Mouse (Mus musculus) hindbrain, embryonic 10.5 days (tissue): ENCODE results near the gene Atp7a. TPM values are rescaled to one million over a fixed set of nuclear protein-coding genes. Genes with fewer than 3 reads are reported as not detected.
"Not testable (repeated sequence)": the region's sequence is repeated elsewhere in the genome, so short reads cannot be mapped to it uniquely, and the experiment has no call there.

Experiments used
- DNase-seq: peaks from one replicate; pipeline ENCODE4 v3.0.0-alpha.2; 2017; ENCODE audit warnings: low spot score
- H3K27ac ChIP-seq: fragments of 300-500 bp; sonication (generic); 2 replicates; pipeline ENCODE4 v1.5.1; 2016; ENCODE audit warnings: mild to moderate bottlenecking, moderate library complexity
- H3K27me3 ChIP-seq: fragments of 300-500 bp; sonication (generic); 2 replicates; pipeline ENCODE4 v1.6.1; 2016; ENCODE audit warnings: mild to moderate bottlenecking; ENCODE audit not compliant: poor library complexity, insufficient read depth, severe bottlenecking
- H3K36me3 ChIP-seq: fragments of 300-500 bp; sonication (generic); 2 replicates; pipeline ENCODE4 v1.6.1; 2016; ENCODE audit warnings: mild to moderate bottlenecking, moderate library complexity
- H3K4me1 ChIP-seq: fragments of 300-500 bp; sonication (generic); replicated peaks from 2 replicates; pipeline ENCODE4 v1.6.1; 2016; ENCODE audit warnings: mild to moderate bottlenecking
- H3K4me3 ChIP-seq: fragments of 300-500 bp; sonication (generic); 2 replicates; pipeline ENCODE4 v1.5.1; 2016; ENCODE audit warnings: mild to moderate bottlenecking, moderate library complexity
- H3K9me3 ChIP-seq: fragments of 300-500 bp; sonication (generic); 2 replicates; pipeline ENCODE4 v1.6.1; 2016; ENCODE audit warnings: mild to moderate bottlenecking, moderate library complexity
- whole genome bisulfite sequencing: fragments of 180-500 bp; shearing (Covaris S2); methylation state at CpG from one replicate; pipeline ENCODE4 v1.1.7; 2016; 5-methylcytosine and 5-hydroxymethylcytosine counted together
- polyA plus RNA-seq: library from polyadenylated mRNA; unstranded; fragments of >200 nt; fragmentation: Nextera tagmentation; extraction: Ambion mirVana; gene quantifications from 2 replicates; pipeline ENCODE4 v1.2.1, GENCODE M21; 2016

Gene Atp7a
- polyA plus RNA-seq = 21.6 and 22.5 TPM in 2 replicates

GRCm38 (mm10) chrX:106026418-106027342 is at the start of gene Atp7a:
TSS of gene Atp7a (plus strand) at chrX:106027276.
- Histone ChIP-seq H3K4me1 (0 out of 2 replicates have a peak, but pooled peaks cover 9% of the 10 kb centered on the region), H3K9me3 (no peaks in the 10 kb centered on the region), H3K36me3 (peaks cover 9% of the 10 kb centered on the region), H3K27me3 (peaks cover 5% of the 10 kb centered on the region; the same call in 1 of the 2 replicates), H3K4me3 (peak within 1 kb of the TSS; percentile 57), H3K27ac (peak within 1 kb of the TSS; percentile 85)
- DNase-seq = peak; percentile 91
- WGBS = 22% methylated on average over 36 of the region's 36 CpGs

GRCm38 (mm10) chrX:106001605-106002004 is 25.5 kb upstream of the Atp7a start:
- no peaks in the 10 kb centered on the region for H3K27me3 ChIP-seq
- 76% methylated on average over 1 of the region's 1 CpGs for WGBS
- H3K36me3 ChIP-seq = peaks cover 30% of the 10 kb centered on the region; the same call in 1 of the 2 replicates
- no peaks in the 10 kb centered on the region for H3K4me1 ChIP-seq
- no peak for DNase-seq
- H3K9me3 ChIP-seq = no peaks in the 10 kb centered on the region
- H3K27ac ChIP-seq = no peak overlapping the region
- no peak overlapping the region for H3K4me3 ChIP-seq

GRCm38 (mm10) chrX:106010762-106011161 is 16.3 kb upstream of the Atp7a start:
- no peaks in the 10 kb centered on the region for H3K36me3 ChIP-seq
- peak overlapping the region; percentile 60 for H3K4me3 ChIP-seq
- H3K4me1 ChIP-seq = peaks cover 10% of the 10 kb centered on the region
- no peak for DNase-seq
- H3K27me3 ChIP-seq = no peaks in the 10 kb centered on the region
- H3K27ac ChIP-seq = peak overlapping the region; percentile 87; the same call in 1 of the 2 replicates
- no peaks in the 10 kb centered on the region for H3K9me3 ChIP-seq
- 21% methylated on average over 3 of the region's 3 CpGs for WGBS

- 18% methylated on average over 45 of the region's 45 CpGs for WGBS
- Histone ChIP-seq H3K36me3 (no peaks in the 10 kb centered on the region), H3K4me3 (peak within 1 kb of the TSS; percentile 60), H3K4me1 (peaks cover 10% of the 10 kb centered on the region), H3K9me3 (no peaks in the 10 kb centered on the region), H3K27me3 (no peaks in the 10 kb centered on the region), H3K27ac (peak within 1 kb of the TSS; percentile 87)
- peak; percentile 87 for DNase-seq
Measured at GRCm38 (mm10) chrX:106011465-106012159, 15.5 kb upstream of the Atp7a start, which contains the start of gene Magt1. TSS of gene Magt1 (minus strand) at chrX:106011906.

- Histone ChIP-seq H3K27me3 (no peaks in the 10 kb centered on the region), H3K9me3 (no peaks in the 10 kb centered on the region), H3K4me3 (peak overlapping the region; percentile 44), H3K4me1 (peaks cover 10% of the 10 kb centered on the region), H3K36me3 (no peaks in the 10 kb centered on the region), H3K27ac (peak overlapping the region; percentile 86)
- 61% methylated on average over 3 of the region's 3 CpGs for WGBS
- peak; percentile 3 for DNase-seq
Measured at GRCm38 (mm10) chrX:106012559-106012958, 14.5 kb upstream of the Atp7a start.

- no peaks in the 10 kb centered on the region for H3K36me3 ChIP-seq
- H3K27ac ChIP-seq = no peak overlapping the region
- H3K4me3 ChIP-seq = no peak overlapping the region
- 25% methylated on average over 2 of the region's 2 CpGs for WGBS
- DNase-seq = peak; percentile 25
- no peaks in the 10 kb centered on the region for H3K9me3 ChIP-seq
- no peaks in the 10 kb centered on the region for H3K27me3 ChIP-seq
- H3K4me1 ChIP-seq = peaks cover 10% of the 10 kb centered on the region
Measured at GRCm38 (mm10) chrX:106013217-106013616, 13.9 kb upstream of the Atp7a start.

- not testable (repeated sequence) for H3K4me1 ChIP-seq, H3K9me3 ChIP-seq, H3K27me3 ChIP-seq, DNase-seq, H3K27ac ChIP-seq
- peak overlapping the region; percentile 61 for H3K4me3 ChIP-seq
- WGBS = 73% methylated on average over 2 of the region's 2 CpGs
- H3K36me3 ChIP-seq = peaks cover 12% of the 10 kb centered on the region
Measured at GRCm38 (mm10) chrX:106014741-106015377, 12.2 kb upstream of the Atp7a start.

GRCm38 (mm10) chrX:106015571-106016322 is 11.3 kb upstream of the Atp7a start, which contains the start of gene Cox7b:
TSS of gene Cox7b (plus strand) at chrX:106015700.
- H3K27me3 ChIP-seq = no peaks in the 10 kb centered on the region
- peaks cover 21% of the 10 kb centered on the region for H3K36me3 ChIP-seq
- peak within 1 kb of the TSS; percentile 61 for H3K4me3 ChIP-seq
- H3K9me3 ChIP-seq = no peaks in the 10 kb centered on the region
- peak; percentile 67 for DNase-seq
- WGBS = 14% methylated on average over 26 of the region's 26 CpGs
- H3K4me1 ChIP-seq = 0 out of 2 replicates have a peak, but pooled peaks cover 2% of the 10 kb centered on the region
- peak within 1 kb of the TSS; percentile 85 for H3K27ac ChIP-seq

GRCm38 (mm10) chrX:106017102-106017501 is 10.0 kb upstream of the Atp7a start:
- Histone ChIP-seq H3K27me3 (no peaks in the 10 kb centered on the region), H3K36me3 (peaks cover 34% of the 10 kb centered on the region), H3K27ac (no peak overlapping the region), H3K4me1 (0 out of 2 replicates have a peak, but pooled peaks cover 2% of the 10 kb centered on the region), H3K9me3 (no peaks in the 10 kb centered on the region), H3K4me3 (0 out of 2 replicates have a peak overlapping the region, but pooled peaks have one; percentile 61)
- WGBS = 86% methylated on average over 3 of the region's 3 CpGs
- DNase-seq = no peak

GRCm38 (mm10) chrX:106017516-106017915 is 9.6 kb upstream of the Atp7a start:
- WGBS = 90% methylated on average over 4 of the region's 4 CpGs
- Histone ChIP-seq H3K9me3 (no peaks in the 10 kb centered on the region), H3K27me3 (no peaks in the 10 kb centered on the region), H3K4me3 (no peak overlapping the region), H3K27ac (no peak overlapping the region), H3K36me3 (peaks cover 37% of the 10 kb centered on the region), H3K4me1 (0 out of 2 replicates have a peak, but pooled peaks cover 1% of the 10 kb centered on the region)
- no peak for DNase-seq

- 15% methylated on average over 8 of the region's 8 CpGs for WGBS
- H3K4me3 ChIP-seq = peak overlapping the region; percentile 57
- H3K9me3 ChIP-seq = no peaks in the 10 kb centered on the region
- no peak for DNase-seq
- peaks cover 3% of the 10 kb centered on the region for H3K36me3 ChIP-seq
- peaks cover 5% of the 10 kb centered on the region; the same call in 1 of the 2 replicates for H3K27me3 ChIP-seq
- H3K4me1 ChIP-seq = 0 out of 2 replicates have a peak, but pooled peaks cover 9% of the 10 kb centered on the region
- H3K27ac ChIP-seq = peak overlapping the region; percentile 85
Measured at GRCm38 (mm10) chrX:106027343-106027674, 233 bp downstream of the Atp7a start.

- DNase-seq = no peak
- Histone ChIP-seq H3K27ac (no peak overlapping the region), H3K36me3 (no peaks in the 10 kb centered on the region), H3K4me1 (0 out of 2 replicates have a peak, but pooled peaks cover 9% of the 10 kb centered on the region), H3K27me3 (peaks cover 5% of the 10 kb centered on the region; the same call in 1 of the 2 replicates), H3K4me3 (no peak overlapping the region), H3K9me3 (no peaks in the 10 kb centered on the region)
- 79% methylated on average over 5 of the region's 5 CpGs for WGBS
Measured at GRCm38 (mm10) chrX:106030176-106030575, 3.1 kb downstream of the Atp7a start.
